Mouse (Mus musculus): ENCODE data around the gene Krt33a.

The Krt33a gene

DNA sequence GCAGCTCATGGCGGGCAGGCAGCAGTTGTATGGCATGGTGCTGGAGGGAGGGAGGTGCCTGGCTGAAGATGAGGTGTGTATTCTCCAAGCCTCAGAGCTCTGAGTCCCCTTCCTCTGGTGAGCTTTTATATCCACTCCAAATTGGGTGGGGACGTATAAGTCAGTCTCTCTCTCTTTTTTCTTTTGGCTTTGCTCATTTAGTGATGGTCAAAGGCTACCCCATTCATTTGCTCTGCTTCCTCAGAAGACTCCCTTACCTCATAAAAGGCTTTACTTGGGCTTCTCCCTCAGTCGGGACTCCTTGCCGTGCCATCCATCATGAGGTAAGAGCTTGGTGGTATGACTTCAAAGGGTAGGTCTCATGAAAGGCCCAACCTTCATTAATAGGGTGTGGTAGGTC, at the start of gene Krt33a:
Krt33a (minus strand) TSS at position 101 of the 400 bp plus-strand sequence.
- DNase-seq: peak; percentile 23

DNA sequence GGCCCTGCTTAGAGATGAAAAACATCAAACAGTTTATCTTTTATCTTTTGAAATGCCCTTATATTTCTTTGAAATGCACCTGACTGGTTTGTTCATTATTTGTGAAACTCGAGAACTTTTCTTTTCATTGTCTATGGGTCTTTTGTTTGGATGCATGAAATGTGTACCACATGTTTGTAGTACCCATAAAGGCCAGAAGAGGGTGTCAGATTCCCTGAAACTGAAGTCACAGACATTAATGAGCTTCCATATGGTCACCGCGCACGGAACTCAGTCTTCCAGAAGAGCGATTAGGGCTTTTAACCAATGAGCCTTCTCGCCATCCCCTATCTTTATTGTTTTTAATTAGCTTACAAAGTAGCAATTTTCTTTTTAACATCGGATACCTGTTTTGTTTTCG, 42.9 kb upstream of the Krt33a start:
- peak; percentile 34 for DNase-seq

DNA sequence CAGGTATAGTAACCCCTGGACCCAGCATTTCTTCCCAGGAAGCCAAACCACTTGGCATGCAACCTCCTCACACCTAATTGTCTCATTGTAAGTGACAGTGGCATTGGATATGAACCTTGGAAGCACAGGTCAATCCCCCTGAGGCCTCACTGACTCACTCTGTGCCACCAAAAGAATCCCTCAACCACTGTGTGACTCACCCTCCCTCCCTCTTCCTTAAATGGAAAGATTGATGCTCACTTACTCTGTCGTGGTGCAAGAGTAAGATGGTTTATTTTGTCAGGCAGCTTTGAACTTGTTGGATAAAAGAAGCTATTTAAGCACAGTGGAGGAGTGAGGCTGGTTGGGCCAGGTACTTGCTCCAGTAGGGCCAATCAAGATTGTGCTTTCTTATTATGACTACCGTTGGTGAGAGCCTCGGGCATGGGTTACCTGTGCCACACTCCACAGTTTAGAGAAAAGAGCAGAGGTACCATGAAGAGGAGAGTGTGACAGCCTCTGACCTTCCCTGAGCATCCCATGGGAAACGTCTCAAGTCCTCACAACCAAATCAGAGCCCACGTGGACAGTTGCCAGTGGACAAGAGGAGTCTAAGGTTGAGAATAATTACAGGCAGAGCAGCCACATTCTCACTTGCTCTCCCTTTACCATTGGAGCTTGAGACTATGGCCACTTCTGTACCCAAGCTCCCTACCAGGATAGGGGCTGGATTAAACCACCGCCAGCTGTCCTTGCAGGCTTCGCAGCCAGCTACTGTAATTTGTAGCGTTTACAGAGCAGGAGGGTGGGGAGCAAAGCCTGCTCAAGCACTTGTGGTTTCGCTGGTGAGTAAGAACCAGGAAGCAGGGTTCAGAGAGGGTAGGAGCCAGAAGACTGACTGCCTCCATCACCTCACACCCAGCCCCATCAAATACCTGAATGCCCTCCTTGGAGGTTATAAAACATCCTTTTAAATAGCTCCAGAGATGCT, 40.0 kb upstream of the Krt33a start:
- peak; percentile 63 for DNase-seq

DNA sequence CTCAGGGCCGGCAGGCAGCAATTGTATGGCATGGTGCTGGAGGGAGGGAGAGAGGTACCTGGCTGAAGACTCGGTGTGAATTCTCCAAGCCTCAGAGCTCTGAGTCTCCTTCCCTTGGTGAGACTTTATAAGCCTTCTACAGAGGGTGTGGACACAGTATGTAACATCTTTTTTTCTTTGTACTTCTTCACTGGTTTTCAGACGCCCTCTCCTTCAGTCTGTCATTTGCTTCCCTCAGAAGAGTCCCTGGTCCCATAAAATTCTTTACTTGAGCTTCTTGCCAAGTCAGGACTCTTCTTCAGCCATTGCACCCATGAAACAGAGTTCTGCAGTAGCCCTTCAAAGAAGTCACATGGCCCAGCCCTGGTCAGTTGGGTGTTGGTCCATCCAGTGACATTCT, 34.4 kb upstream of the Krt33a start, which contains the start of gene Krt31:
Krt31 (minus strand) TSS at position 101 of the 400 bp plus-strand sequence.
- DNase-seq: peak; percentile 33

DNA sequence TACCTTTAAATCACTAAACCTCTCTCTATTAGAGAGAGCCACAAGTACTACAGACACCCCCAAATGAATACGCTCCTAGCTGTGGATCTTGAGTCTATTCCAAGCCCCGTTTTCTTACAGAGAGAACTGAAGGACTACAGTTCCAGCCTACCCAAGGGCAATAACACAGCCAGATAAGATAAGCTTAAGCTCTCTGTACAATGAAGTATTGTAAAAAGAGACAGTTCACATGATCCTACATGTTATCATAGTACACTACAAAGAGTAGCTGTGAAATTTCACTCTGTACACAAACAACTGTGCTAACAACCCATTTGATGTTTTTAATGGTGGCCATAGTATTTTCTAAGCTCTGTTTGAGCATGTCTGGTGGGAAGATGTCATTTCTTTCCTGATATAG, 31.2 kb upstream of the Krt33a start:
- no peak for DNase-seq

DNA sequence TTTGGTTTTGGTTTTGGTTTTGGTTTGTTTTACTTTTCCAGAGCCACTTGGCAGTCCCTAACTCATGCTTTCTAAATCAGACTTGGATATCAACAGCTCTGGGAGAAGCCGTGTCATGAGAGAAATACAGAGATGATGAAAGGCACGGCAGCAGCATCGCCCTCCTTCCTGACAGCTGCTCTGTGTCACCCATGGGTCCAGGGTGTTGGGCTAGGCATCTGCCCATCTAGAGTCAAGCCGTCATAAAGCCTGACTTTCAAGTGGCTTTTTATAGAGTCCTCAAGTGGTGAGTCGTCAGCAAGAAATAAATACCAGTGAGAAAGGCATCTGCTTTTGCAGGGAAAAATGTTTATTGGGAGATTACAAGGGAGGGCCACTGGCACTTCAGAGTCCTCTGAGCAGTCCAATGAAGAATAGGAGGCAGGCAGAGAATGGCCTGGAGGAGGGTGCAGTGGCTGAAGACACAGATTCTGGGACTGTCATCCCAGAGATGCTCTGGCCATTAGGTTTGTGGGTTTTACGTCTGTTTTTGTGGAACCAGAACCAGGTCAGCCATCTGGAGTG, 30.4 kb upstream of the Krt33a start:
- peak; percentile 85 for DNase-seq

DNA sequence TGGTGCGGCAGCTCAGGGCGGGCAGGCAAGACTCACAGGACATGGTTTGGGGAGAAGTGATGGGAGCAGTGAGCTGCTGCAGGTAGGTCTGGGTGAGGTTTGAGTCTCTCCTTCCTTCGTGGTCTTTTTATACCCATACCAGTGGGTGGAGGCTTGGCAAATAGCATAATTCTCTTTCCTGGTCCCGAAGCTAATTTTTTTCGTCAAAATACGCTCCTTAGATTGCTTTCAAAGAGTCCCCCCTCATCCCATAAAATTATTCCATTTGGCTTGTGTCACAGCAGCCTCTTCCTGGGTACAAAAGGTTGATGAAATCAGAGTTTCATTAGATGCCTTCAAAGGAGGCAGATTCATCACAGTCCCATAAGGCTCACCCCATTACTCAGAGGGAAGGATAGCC, 25.4 kb upstream of the Krt33a start, which contains the start of gene Krt34:
Krt34 (minus strand) TSS at position 101 of the 400 bp plus-strand sequence.
- peak; percentile 40 for DNase-seq

DNA sequence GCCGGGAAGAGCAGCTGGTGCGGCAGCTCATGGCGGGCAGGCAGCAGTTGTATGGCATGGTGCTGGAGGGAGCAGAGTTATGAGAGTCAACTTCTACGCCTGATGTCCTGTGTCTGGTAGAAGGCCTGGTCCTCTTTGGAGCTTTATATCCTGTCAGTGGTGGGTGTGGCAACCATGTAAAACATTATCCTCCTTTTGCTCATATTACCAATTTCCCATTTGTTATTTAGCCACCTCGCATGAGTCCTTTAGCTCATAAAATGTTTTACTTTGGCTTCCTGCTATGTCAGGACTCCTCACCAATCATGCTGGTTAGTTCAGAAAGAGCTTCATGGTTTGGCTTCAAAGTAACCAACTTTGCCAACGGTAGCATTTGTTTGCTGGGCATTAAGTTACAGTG, 13.8 kb upstream of the Krt33a start, which contains the start of gene Krt33b:
Krt33b (minus strand) TSS at position 101 of the 400 bp plus-strand sequence.
- peak; percentile 40 for DNase-seq

DNA sequence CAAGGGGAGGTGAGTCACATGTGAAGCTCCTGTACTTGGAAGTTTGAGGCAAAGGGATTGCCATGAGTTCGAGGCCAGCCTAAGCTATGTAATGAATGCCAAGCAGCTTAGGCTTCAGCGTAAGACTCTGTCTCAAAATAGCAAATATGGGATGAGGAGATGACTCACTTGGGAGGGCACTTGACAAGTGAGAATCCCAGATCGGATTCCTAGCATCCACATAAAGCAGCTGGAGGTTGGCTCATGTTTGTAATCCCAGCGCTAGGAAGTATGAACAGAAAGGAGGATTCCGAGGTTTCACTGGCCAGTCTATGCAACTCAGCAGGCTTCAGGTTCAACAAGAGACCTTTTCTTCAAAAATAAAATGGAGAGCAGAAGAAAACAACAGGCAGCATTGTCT, 5.4 kb upstream of the Krt33a start:
- DNase-seq: no peak

DNA sequence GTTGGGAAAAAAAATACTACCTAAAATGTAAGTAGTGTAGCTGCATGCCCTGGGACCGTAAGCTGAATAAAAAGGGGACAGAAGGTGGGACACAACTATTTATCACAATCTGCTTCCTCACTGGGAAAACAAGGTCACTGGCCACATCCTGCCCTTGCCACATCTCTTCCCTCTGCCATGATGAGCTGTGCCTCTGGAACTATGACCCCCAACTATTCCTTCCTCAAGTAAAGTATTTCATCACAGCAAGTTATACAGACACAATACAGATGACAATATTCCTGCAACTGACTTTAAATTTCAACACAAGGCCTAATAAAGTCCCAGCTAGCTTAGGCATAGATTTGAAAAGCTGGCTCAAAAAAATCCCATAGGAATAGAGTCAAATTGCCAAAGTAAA, 3.5 kb upstream of the Krt33a start:
- DNase-seq: peak; percentile 56

DNA sequence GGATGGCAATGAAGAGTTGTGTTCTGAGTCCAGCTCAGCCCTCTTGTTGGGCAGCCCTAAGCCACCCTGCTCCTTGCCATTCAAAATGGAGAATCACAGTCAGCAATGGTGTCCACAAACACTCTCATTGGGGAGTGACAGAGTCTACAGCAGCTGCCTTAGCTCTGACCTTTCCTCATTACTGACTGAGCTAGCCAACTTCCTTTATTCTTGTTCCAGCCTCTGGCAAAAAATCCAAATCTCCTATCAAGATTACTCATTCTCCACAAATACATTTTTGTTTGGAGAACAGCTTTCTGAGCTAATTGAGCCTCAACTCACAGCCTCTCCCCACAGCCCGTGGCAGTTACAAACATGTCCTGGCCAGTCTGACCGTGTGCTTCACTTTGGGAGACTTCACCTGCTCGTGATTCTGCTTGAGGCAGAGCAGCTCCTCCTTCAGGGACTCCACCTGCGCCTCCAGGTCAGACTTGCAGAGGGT, 2.3 kb downstream of the Krt33a start:
- DNase-seq: peak; percentile 79

DNA sequence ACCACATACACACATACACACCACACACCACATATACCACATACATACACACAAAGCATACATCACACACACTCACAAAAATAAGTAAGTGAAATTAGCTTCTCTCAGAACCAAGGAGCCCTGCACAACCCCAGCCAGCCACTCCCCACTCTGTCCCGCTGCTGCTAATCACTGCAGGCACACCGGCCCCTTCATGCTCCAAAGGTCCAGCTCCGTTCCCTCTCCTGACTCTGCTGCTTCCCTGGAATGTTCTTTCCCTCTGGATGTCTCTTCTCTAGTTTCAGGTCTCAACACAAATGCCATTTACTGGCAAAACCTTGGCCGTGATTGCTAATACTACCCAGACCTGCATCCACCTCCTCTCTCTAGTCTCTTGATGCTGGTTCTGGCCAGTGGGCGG, 5.3 kb downstream of the Krt33a start:
- peak; percentile 67 for DNase-seq

DNA sequence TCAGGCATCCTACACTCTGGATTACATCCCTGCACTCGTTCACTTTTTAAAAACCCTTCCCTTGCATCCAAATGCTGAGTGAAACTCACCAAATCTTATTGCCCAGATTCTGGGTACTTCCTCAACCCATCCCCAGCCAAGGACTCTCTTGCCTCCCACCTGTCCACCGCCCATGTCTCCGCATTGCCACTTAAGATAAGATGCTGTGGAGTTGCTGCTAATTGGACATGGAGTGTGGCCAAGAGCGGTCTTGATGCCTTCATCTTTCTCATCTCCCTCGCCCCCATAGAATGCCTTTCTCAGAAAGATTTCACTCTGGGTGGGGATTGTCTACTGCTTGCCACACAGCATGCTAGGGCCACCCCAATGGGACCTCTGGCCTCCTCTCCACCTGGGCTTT, 7.7 kb downstream of the Krt33a start:
- DNase-seq: peak; percentile 71

DNA sequence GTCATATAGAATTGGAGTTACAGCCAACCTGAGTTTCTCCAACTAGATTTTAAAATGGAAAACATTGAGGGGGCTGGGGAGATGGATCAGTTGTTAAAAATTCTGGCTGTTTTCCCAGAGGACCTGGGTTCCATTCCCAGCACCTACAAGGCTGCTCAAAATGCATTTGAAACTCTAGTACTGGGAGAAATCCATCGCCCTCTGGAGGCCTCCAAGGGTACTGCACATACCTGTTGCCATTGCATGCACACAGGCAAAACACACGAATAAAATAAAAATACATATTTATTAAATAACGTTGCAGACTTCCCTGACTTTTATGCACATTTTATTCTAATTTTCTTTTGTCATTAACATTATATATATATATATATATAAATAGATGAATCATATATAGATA, 9.4 kb downstream of the Krt33a start:
- DNase-seq: peak; percentile 74

DNA sequence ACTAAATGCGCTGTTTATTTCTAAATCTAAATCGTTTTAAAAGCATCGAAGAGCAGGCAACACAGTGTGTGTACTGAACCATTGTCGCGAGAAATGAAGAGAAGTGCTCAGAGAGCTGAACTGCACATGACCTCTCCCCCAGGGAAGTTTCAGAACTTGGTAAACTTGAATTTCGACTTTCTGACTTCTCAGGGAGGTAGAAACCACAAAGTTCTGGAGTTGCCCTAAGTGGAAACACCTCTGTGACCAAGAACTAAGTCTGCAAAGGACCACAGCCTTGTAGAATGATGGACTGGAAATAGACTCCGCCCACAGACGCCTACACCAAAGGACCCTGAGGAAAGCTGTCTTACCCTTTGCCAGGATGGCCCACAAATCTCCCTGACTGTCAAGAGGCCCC, 10.1 kb downstream of the Krt33a start:
- DNase-seq: no peak

DNA sequence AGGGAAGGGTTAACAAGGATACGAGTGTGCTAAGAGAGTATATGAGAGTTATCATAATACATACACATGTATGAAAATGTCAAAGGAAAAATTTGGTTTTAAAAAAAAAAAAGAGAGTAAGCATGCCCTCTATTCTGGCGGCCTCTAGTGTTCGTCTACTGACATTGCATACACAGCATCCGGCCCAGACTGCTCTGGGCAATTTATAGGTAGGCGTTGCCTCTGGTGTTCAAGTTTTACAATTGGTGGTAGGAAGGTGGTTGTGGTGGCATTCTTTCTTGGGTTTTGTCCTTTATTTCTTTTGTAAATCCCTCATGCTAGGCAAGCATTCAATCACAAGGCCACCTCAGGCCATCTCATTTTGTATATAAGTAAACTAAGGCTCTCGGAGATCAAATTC, 11.2 kb downstream of the Krt33a start:
- DNase-seq: peak; percentile 79

DNA sequence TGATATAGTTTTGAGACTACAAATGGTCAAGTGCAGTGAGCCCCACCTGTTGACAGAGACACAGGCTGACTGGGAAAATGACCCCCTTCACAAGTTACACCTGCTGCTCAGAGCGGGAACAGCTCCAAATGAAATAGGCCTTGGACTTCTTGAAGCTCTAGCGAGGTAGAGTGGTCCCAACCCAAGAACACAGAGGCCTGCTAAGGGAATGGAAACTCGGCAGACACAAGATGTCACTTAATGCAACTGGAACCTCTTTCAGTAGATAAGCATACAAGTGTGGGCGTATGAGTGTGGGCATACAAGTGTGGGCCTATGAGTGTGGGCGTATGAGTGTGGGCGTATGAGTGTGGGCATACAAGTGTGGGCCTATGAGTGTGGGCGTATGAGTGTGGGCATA, 16.9 kb downstream of the Krt33a start:
- DNase-seq: peak; percentile 56

DNA sequence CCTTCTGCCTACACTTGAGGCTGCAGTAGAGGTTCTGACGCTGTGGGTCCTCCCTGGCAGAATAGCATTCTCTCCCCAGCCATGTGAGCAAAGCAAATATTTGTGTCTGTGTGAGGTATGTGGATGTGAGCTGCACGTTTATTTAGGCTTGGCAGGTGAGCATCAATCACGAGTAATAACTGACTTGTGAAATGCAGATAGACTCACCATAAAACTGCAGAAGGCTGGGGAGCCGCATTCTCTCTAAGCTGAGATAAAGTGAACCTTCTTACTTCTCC, 21.7 kb downstream of the Krt33a start:
- DNase-seq: peak; percentile 71

DNA sequence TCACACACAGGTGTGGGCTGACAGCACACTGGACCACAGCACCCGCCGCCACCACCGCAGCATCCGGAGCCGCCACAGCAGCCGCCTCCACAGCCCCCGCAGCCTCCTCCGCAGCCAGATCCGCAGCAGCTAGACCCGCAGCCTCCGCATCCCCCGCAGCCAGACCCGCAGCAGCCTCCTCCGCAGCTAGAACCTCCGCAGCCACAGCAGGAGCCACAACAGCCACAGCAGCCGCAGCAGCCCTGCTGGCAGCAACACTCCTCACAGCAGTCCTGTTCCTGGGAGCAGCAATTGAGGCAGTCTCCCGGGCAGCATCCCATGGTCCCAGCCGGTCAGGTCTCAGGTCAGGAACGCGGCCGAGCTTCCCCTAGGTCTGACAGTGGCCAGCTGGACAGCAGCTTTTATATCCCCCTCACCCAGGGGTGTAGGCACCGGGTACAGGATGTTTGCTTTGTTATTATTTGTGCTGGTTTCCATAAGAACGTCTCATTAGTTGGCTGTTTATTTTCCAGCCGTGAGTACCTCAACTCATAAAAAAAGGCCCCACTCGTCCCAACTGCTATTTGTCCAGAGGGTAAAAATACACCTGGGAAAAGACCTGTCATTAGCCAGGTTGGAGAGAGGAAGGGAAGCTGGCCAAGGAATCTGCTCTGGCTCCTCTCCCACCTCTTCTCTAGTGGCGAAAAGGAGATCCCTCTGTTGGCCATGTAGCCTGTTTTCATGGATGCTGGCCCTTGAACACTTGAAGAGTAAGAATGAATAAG, 22.2 kb downstream of the Krt33a start, which contains the start of gene Krtap17-1:
Krtap17-1 (minus strand) TSS at position 375 of the 764 bp plus-strand sequence.
- DNase-seq: peak; percentile 85

DNA sequence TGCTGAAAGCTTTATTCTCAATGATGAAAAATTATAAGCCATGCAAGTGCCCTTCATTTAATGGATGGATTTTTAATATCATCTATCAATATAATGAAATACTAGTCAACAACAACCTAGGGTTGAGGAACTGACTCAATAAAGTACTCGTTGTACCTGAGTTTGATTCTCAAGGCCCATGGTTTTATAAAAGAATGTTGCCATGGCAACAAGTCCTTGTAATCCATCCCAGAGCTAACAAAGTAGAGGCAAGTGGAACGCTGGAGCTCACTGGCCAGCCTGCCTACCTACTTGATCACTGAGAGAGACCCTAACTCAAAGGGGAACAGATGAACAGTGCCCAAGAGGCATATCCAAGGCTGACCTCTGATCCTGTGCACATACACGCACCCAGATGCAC, 25.4 kb downstream of the Krt33a start:
- peak; percentile 65 for DNase-seq

DNA sequence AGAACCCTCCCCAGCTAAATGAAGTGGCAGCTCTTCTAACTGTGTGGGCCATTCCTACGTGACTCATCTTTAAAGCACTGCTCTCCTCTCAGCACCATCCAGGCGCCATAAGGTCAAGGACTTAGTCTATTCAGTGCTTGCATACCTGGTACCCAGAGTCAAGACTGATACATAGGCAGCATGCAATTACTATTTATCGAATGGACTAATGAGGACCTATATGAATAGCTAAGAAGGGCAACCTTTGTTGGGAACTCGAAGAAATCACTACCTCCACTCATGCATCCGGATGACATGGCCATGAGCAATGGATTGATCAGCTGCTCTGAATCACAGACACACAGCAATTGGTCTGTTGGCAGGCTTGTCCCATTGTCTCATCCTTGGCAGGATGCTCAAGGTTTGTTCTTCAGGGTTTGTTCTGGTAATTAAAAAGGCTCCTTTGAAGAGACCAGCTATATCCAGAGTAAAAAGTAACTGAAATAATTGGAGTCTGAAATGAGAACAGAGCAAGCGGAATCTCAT, 26.1 kb downstream of the Krt33a start:
- DNase-seq: peak; percentile 44

DNA sequence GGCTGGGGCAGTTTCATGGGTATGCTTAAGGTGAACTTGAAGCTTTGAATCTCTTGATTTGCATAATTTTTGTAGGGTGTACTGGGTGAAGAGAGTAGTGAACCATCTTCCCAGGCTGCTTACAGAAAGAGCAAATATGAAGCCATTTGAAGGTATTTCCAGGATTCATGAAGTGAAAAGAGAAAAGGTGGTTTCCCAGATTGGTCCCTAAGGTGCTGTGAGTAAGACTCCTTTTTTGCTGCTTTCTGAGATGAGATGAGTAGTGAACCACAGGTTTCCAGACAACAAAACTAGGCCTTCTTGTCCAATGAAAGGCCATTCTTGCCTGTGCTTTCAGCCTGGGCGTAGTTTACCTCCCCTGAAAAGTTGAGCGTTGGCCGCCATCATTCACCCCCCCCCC, 27.5 kb downstream of the Krt33a start:
- peak; percentile 15 for DNase-seq

DNA sequence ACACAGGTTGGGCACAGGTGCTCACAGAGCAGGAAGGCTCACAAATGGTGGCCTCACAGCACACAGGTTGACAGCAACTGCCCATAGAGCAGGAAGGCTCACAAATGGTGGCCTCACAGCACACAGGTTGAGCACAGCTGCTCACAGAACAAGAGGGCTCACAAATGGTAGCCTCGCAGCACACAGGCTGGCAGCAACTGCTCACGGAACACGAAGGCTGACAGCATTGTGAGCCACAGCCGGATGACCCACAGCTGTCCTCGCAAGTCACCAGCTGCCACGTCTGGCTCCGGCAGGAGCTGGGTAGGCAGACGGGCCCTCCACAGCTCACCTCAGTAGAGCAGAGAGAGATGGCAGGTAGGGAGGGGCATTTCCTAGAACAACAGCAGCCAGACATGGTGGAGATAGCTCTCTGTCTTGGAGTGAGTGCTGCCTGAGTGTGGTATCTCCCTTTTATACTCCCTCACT, 29.8 kb downstream of the Krt33a start, which contains the start of gene Krtap16-1:
Krtap16-1 (minus strand) TSS at position 418 of the 468 bp plus-strand sequence.
- no peak for DNase-seq

Measured in heart, adult 11 months (tissue).